Mouse (Mus musculus) lung, embryonic 15.5 days (tissue): ENCODE results near the gene Lhcgr. TPM values are rescaled to one million over a fixed set of nuclear protein-coding genes. Genes with fewer than 3 reads are reported as not detected.
A peak's percentile ranks its signal among the peaks of the same experiment; 100 is the strongest.

Experiments
- ATAC-seq: fragments of 200-750 bp; cut with Nextera tagmentation; 2 replicates; pipeline ENCODE4 v1.8.0; 2017; ENCODE audit warnings: moderate number of reproducible peaks, borderline replicate concordance; ENCODE audit not compliant: low FRiP score, low TSS enrichment; ENCODE audit errors: extremely low read depth
- H3K27ac ChIP-seq: fragments of 300-500 bp; sonication (generic); 2 replicates; pipeline ENCODE4 v1.5.1; 2015; ENCODE audit warnings: moderate library complexity, mild to moderate bottlenecking, inconsistent platforms
- H3K27me3 ChIP-seq: fragments of 300-500 bp; sonication (generic); 2 replicates; pipeline ENCODE4 v1.6.1; 2015; ENCODE audit warnings: inconsistent platforms
- H3K36me3 ChIP-seq: fragments of 300-500 bp; sonication (generic); 2 replicates; pipeline ENCODE4 v1.6.1; 2015; ENCODE audit warnings: inconsistent platforms
- H3K4me1 ChIP-seq: fragments of 300-500 bp; sonication (generic); 2 replicates; pipeline ENCODE4 v1.6.1; 2015; ENCODE audit warnings: inconsistent platforms
- H3K4me2 ChIP-seq: fragments of 300-500 bp; sonication (generic); 2 replicates; pipeline ENCODE4 v1.6.1; 2015; ENCODE audit warnings: inconsistent platforms, mild to moderate bottlenecking, moderate library complexity
- H3K4me3 ChIP-seq: fragments of 300-500 bp; sonication (generic); 2 replicates; pipeline ENCODE4 v1.5.1; 2015; ENCODE audit warnings: mild to moderate bottlenecking, inconsistent platforms
- H3K9ac ChIP-seq: fragments of 300-500 bp; sonication (generic); 2 replicates; pipeline ENCODE4 v1.6.1; 2015; ENCODE audit warnings: inconsistent platforms
- H3K9me3 ChIP-seq: fragments of 300-500 bp; sonication (generic); 2 replicates; pipeline ENCODE4 v1.6.1; 2016; ENCODE audit warnings: inconsistent platforms
- WGBS: fragments of 180-500 bp; shearing (Covaris S2); methylation state at CpG from one replicate; pipeline ENCODE4 v1.1.7; 2015; 5-methylcytosine and 5-hydroxymethylcytosine counted together
- polyA plus RNA-seq: library from polyadenylated mRNA; unstranded; fragments of >200 nt; fragmentation: Nextera tagmentation; extraction: Ambion mirVana; gene quantifications from 2 replicates; pipeline ENCODE4 v1.2.1, GENCODE M21; 2015

Lhcgr gene
- polyA plus RNA-seq, 1 experiment from 2014 or later = 0.17 TPM

GRCm38 (mm10) chr17:88770081-88770480, 21.7 kb downstream of the Lhcgr start:
- Histone ChIP-seq H3K4me1 (no peaks in the 10 kb centered on the region), H3K36me3 (no peaks in the 10 kb centered on the region), H3K9ac (no peak overlapping the region), H3K27me3 (no peaks in the 10 kb centered on the region), H3K27ac (no peak overlapping the region), H3K9me3 (no peaks in the 10 kb centered on the region), H3K4me2 (no peak overlapping the region), H3K4me3 (no peak overlapping the region)
- ATAC-seq = no peak
- WGBS = 83% methylated on average over 7 of the region's 7 CpGs

DNA sequence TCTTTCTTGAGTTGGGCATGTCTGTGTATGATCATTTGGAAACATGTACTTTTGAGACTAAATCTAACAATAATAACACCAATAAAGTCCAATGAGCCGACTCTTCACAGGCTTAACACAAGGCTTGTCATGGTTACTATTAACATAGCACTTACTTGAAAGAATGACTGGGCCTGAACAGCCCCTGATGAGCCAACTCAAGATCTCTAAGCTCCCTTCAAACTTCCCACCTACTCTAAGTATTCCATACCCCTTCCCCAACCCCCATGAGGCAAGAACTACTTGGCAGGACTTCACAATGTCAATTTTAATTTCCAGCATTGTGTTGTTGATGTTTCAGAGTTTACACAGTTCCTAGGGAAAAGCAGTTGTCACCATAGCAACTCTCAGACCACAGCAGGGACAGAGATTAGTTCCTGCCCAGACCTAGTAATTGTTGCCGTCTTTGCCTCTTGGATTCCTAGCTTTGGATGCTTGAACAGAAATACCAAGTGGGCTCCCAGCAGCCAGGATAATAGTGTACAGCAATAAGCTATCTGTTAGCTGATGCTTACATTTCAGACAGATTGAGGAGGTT, 22.4 kb downstream of the Lhcgr start:
- H3K27ac ChIP-seq = no peak overlapping the region
- no peaks in the 10 kb centered on the region for H3K27me3 ChIP-seq
- WGBS = 47% methylated on average over 2 of the region's 2 CpGs
- H3K36me3 ChIP-seq = no peaks in the 10 kb centered on the region
- H3K9me3 ChIP-seq = no peaks in the 10 kb centered on the region
- no peak overlapping the region for H3K9ac ChIP-seq
- no peaks in the 10 kb centered on the region for H3K4me1 ChIP-seq
- H3K4me2 ChIP-seq = no peak overlapping the region
- no peak overlapping the region for H3K4me3 ChIP-seq
- ATAC-seq = no peak; the same call in 1 of the 2 replicates

DNA sequence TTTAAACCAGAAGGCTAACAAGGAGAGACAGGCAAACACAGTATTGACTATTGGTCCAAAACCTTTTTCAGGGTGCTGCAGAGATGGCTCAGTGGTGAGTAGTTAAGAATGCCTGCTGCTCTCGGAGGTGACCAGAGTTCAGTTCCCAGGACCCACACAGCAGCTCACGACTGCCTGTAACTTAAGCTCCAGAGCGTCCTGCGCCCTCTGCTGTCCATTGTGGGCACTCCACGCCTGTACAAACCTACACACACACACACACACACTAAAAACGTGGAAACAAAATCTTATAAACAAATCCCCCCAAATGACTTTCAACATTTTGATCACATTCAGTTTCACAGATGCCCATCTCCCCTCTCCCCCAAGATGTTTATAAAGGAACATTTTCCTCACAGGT, 24.9 kb downstream of the Lhcgr start:
- 85% methylated on average over 6 of the region's 6 CpGs for WGBS
- Histone ChIP-seq H3K4me3 (no peak overlapping the region), H3K27ac (no peak overlapping the region), H3K4me1 (no peaks in the 10 kb centered on the region), H3K9ac (no peak overlapping the region), H3K4me2 (no peak overlapping the region), H3K9me3 (no peaks in the 10 kb centered on the region), H3K27me3 (no peaks in the 10 kb centered on the region), H3K36me3 (no peaks in the 10 kb centered on the region)
- no peak for ATAC-seq

DNA sequence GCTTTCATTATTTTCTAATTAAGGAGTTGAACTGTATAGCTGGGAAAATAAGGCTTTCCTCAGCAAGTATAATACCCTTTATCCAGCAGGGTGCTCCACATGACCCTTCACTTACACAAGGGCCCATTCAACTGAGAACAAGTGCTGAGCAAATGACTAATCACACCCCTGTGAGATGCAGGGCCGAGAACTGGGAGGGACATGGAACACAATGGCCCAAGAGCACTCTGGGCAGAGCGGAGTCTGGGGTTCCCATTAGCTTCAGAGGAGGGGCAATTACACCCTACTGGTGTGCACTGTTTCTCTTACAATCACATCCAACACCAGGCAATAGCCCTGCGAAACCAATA, 27.7 kb downstream of the Lhcgr start:
- 64% methylated on average over 3 of the region's 3 CpGs for WGBS
- Histone ChIP-seq H3K9me3 (no peaks in the 10 kb centered on the region), H3K9ac (no peak overlapping the region), H3K4me3 (no peak overlapping the region), H3K27ac (no peak overlapping the region), H3K27me3 (no peaks in the 10 kb centered on the region), H3K4me1 (no peaks in the 10 kb centered on the region), H3K4me2 (no peak overlapping the region), H3K36me3 (no peaks in the 10 kb centered on the region)
- no peak for ATAC-seq

GRCm38 (mm10) chr17:88763396-88764135, 28.2 kb downstream of the Lhcgr start:
- H3K36me3 ChIP-seq = no peaks in the 10 kb centered on the region
- H3K27ac ChIP-seq = no peak overlapping the region
- no peaks in the 10 kb centered on the region for H3K27me3 ChIP-seq
- H3K4me3 ChIP-seq = no peak overlapping the region
- 43% methylated on average over 5 of the region's 5 CpGs for WGBS
- H3K4me2 ChIP-seq = no peak overlapping the region
- no peak overlapping the region for H3K9ac ChIP-seq
- ATAC-seq = no peak
- H3K4me1 ChIP-seq = no peaks in the 10 kb centered on the region
- H3K9me3 ChIP-seq = no peaks in the 10 kb centered on the region

- H3K9me3 ChIP-seq = no peaks in the 10 kb centered on the region
- no peak overlapping the region for H3K4me2 ChIP-seq
- no peak for ATAC-seq
- H3K4me1 ChIP-seq = 0 out of 2 replicates have a peak, but pooled peaks cover 5% of the 10 kb centered on the region
- no peak overlapping the region for H3K27ac ChIP-seq
- H3K36me3 ChIP-seq = no peaks in the 10 kb centered on the region
- H3K27me3 ChIP-seq = no peaks in the 10 kb centered on the region
- 13% methylated on average over 9 of the region's 9 CpGs for WGBS
- no peak overlapping the region for H3K4me3 ChIP-seq
- H3K9ac ChIP-seq = no peak overlapping the region
Observed at GRCm38 (mm10) chr17:88758003-88758437, 33.8 kb downstream of the Lhcgr start.

DNA sequence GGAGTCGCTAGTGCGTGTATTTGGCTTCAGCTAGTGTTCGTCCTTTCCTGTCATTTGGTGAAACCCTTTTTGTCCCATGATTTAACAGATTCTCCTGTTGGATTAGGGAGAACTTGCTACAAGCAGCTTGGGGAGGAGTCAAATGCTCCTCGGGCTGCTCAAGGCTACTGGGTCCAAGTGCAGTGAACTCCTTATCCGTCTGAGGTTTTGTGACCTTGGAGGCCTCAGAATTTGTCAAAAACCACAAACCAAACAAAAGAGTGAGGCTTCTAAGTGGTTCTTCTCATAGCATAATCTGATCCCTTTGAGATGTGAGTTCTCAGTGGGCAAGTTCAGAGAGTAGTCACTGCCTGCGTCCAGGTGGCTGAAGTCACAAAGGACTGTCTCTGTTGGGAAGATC, 36.0 kb downstream of the Lhcgr start:
- Histone ChIP-seq H3K4me2 (no peak overlapping the region), H3K27me3 (no peaks in the 10 kb centered on the region), H3K4me1 (0 out of 2 replicates have a peak, but pooled peaks cover 7% of the 10 kb centered on the region), H3K27ac (no peak overlapping the region), H3K36me3 (no peaks in the 10 kb centered on the region), H3K9ac (no peak overlapping the region), H3K4me3 (no peak overlapping the region), H3K9me3 (no peaks in the 10 kb centered on the region)
- ATAC-seq = no peak
- 66% methylated on average over 6 of the region's 6 CpGs for whole genome bisulfite sequencing

- H3K9ac ChIP-seq = no peak overlapping the region
- no peak for ATAC-seq
- H3K36me3 ChIP-seq = no peaks in the 10 kb centered on the region
Observed at GRCm38 (mm10) chr17:88753472-88753857, 38.3 kb downstream of the Lhcgr start.

GRCm38 (mm10) chr17:88752827-88753471, 38.8 kb downstream of the Lhcgr start:
- Histone ChIP-seq H3K9me3 (no peaks in the 10 kb centered on the region), H3K36me3 (no peaks in the 10 kb centered on the region), H3K4me3 (no peak overlapping the region), H3K4me1 (0 out of 2 replicates have a peak, but pooled peaks cover 3% of the 10 kb centered on the region), H3K4me2 (peak overlapping the region; percentile 44), H3K27me3 (no peaks in the 10 kb centered on the region), H3K9ac (no peak overlapping the region), H3K27ac (no peak overlapping the region)
- ATAC-seq = peak; percentile 49; the same call in 1 of the 2 replicates
- WGBS = 9% methylated on average over 17 of the region's 17 CpGs

More at GRCm38 (mm10) chr17:88753472-88753857, 38.3 kb downstream of the Lhcgr start:
- Histone ChIP-seq H3K4me2 (peak overlapping the region; percentile 44), H3K4me3 (no peak overlapping the region), H3K27me3 (no peaks in the 10 kb centered on the region), H3K27ac (no peak overlapping the region), H3K9me3 (no peaks in the 10 kb centered on the region), H3K4me1 (0 out of 2 replicates have a peak, but pooled peaks cover 7% of the 10 kb centered on the region)
- 48% methylated on average over 12 of the region's 12 CpGs for WGBS

GRCm38 (mm10) chr17:88749646-88750045, 42.1 kb downstream of the Lhcgr start:
- Histone ChIP-seq H3K4me1 (0 out of 2 replicates have a peak, but pooled peaks cover 2% of the 10 kb centered on the region), H3K4me3 (no peak overlapping the region), H3K4me2 (peak overlapping the region; percentile 35; the same call in 1 of the 2 replicates), H3K36me3 (no peaks in the 10 kb centered on the region), H3K27me3 (no peaks in the 10 kb centered on the region), H3K9ac (no peak overlapping the region), H3K27ac (no peak overlapping the region), H3K9me3 (no peaks in the 10 kb centered on the region)
- ATAC-seq = no peak
- 34% methylated on average over 8 of the region's 8 CpGs for WGBS

DNA sequence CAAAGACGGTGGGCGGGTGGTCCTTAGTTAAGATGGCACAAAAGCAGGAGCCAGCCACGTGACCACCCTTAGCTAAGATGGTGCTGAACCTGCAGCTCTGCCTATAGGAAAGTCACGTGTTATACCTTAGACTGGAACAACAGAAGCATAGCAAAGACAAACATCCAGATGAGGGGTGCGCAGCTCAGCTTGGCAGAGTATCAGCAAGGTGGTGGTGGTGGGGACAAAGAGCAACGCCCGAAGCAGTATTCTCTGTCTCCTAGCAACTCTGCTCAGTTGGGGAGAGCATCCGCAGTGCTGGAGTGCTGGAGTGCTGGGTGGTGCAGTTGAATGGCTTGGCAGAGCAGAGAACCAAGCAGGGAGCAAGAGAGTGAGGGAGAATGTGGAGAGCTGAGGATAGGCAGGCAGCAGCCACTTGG, 85.5 kb downstream of the Lhcgr start:
- Histone ChIP-seq H3K27me3 (no peaks in the 10 kb centered on the region), H3K27ac (no peak overlapping the region), H3K4me1 (peaks cover 10% of the 10 kb centered on the region), H3K9ac (no peak overlapping the region), H3K4me2 (no peak overlapping the region), H3K4me3 (no peak overlapping the region), H3K36me3 (no peaks in the 10 kb centered on the region), H3K9me3 (no peaks in the 10 kb centered on the region)
- no peak for ATAC-seq
- 55% methylated on average over 8 of the region's 8 CpGs for WGBS

- Histone ChIP-seq H3K36me3 (no peaks in the 10 kb centered on the region), H3K27me3 (no peaks in the 10 kb centered on the region), H3K4me1 (peaks cover 10% of the 10 kb centered on the region), H3K4me2 (no peak overlapping the region), H3K27ac (0 out of 2 replicates have a peak overlapping the region, but pooled peaks have one; percentile 37), H3K4me3 (no peak overlapping the region), H3K9me3 (no peaks in the 10 kb centered on the region), H3K9ac (no peak overlapping the region)
- ATAC-seq = peak; percentile 59; the same call in 1 of the 2 replicates
- 26% methylated on average over 4 of the region's 4 CpGs for WGBS
Observed at GRCm38 (mm10) chr17:88703112-88703511, 88.7 kb downstream of the Lhcgr start.
